Mouse (Mus musculus) E14TG2a.4 (cell line): ENCODE measurements around the gene Inpp5e.

ENCODE experiments used
- H3K27me3 ChIP-seq: 2 replicates; pipeline ENCODE4 v1.6.1; 2014; ENCODE audit warnings: low read length, control low read depth; ENCODE audit not compliant: insufficient read depth
- H3K36me3 ChIP-seq: 2 replicates; pipeline ENCODE4 v1.6.1; 2014; ENCODE audit warnings: low read length, control low read depth; ENCODE audit not compliant: insufficient read depth
- H3K4me1 ChIP-seq: replicated peaks from 2 replicates; pipeline ENCODE4 v1.6.1; 2014; ENCODE audit warnings: low read depth, low read length, control low read depth
- H3K4me3 ChIP-seq: replicated peaks from 2 replicates; pipeline ENCODE4 v1.5.1; 2014; ENCODE audit warnings: mild to moderate bottlenecking, low read length
- H3K9me3 ChIP-seq: 2 replicates; pipeline ENCODE4 v1.6.1; 2014; ENCODE audit warnings: low read length, control low read depth
- CTCF ChIP-seq: conservative IDR thresholded peaks from 2 replicates; pipeline ENCODE4 v1.5.1; 2014; ENCODE audit warnings: low read length
- NANOG ChIP-seq: IDR thresholded peaks from 2 replicates; pipeline ENCODE4 v1.6.1; 2014; ENCODE audit warnings: borderline replicate concordance, low read length, mixed read lengths
- POU5F1 ChIP-seq: IDR thresholded peaks from 2 replicates; pipeline ENCODE4 v1.6.1; 2014; ENCODE audit warnings: low read length, borderline replicate concordance

The Inpp5e gene

GRCm38 (mm10) chr2:26408515-26409356 is at the start of gene Inpp5e:
Gene Inpp5e, minus strand, starts transcription at chr2:26409203.
- peak within 1 kb of the TSS; percentile 93 for H3K4me3 ChIP-seq

GRCm38 (mm10) chr2:26458402-26459124 is 49.6 kb upstream of the Inpp5e start:
- TF ChIP-seq NANOG (0 out of 2 replicates have a peak, but pooled peaks have one; percentile 17), POU5F1 (no peak)
- Histone ChIP-seq H3K9me3 (no peaks in the 10 kb centered on the region), H3K4me3 (peak overlapping the region; percentile 79), H3K27me3 (no peaks in the 10 kb centered on the region), H3K36me3 (peaks cover 42% of the 10 kb centered on the region), H3K4me1 (peaks cover 81% of the 10 kb centered on the region)

More at GRCm38 (mm10) chr2:26408515-26409356, at the start of gene Inpp5e:
- Histone ChIP-seq H3K9me3 (no peaks in the 10 kb centered on the region), H3K4me1 (peaks cover 25% of the 10 kb centered on the region), H3K27me3 (no peaks in the 10 kb centered on the region), H3K36me3 (peaks cover 67% of the 10 kb centered on the region)
- no peak for TF ChIP-seq POU5F1
- no peak for TF ChIP-seq NANOG
- no peak for TF ChIP-seq CTCF

GRCm38 (mm10) chr2:26449121-26450060 is 40.4 kb upstream of the Inpp5e start:
- Histone ChIP-seq H3K4me1 (peaks cover 41% of the 10 kb centered on the region), H3K9me3 (no peaks in the 10 kb centered on the region), H3K27me3 (no peaks in the 10 kb centered on the region), H3K4me3 (no peak overlapping the region), H3K36me3 (peaks cover 8% of the 10 kb centered on the region; the same call in 1 of the 2 replicates)
- TF ChIP-seq NANOG (no peak), POU5F1 (no peak), CTCF (peak; percentile 75)

- Histone ChIP-seq H3K4me1 (peaks cover 57% of the 10 kb centered on the region), H3K27me3 (no peaks in the 10 kb centered on the region), H3K4me3 (0 out of 2 replicates have a peak overlapping the region, but pooled peaks have one; percentile 4), H3K9me3 (no peaks in the 10 kb centered on the region), H3K36me3 (peaks cover 8% of the 10 kb centered on the region; the same call in 1 of the 2 replicates)
- TF ChIP-seq NANOG (no peak), CTCF (no peak), POU5F1 (no peak)
Observed at GRCm38 (mm10) chr2:26447451-26447850, 38.4 kb upstream of the Inpp5e start.

GRCm38 (mm10) chr2:26446671-26447070 is 37.7 kb upstream of the Inpp5e start:
- H3K4me3 ChIP-seq: peak overlapping the region; percentile 91
- H3K27me3 ChIP-seq: no peaks in the 10 kb centered on the region
- TF ChIP-seq CTCF: no peak
- TF ChIP-seq POU5F1: no peak
- no peak for TF ChIP-seq NANOG
- no peaks in the 10 kb centered on the region for H3K9me3 ChIP-seq
- H3K36me3 ChIP-seq: peaks cover 11% of the 10 kb centered on the region
- H3K4me1 ChIP-seq: peaks cover 64% of the 10 kb centered on the region

- peak overlapping the region; percentile 91 for H3K4me3 ChIP-seq
- peaks cover 14% of the 10 kb centered on the region for H3K36me3 ChIP-seq
- peaks cover 73% of the 10 kb centered on the region for H3K4me1 ChIP-seq
- H3K9me3 ChIP-seq: no peaks in the 10 kb centered on the region
- no peak for TF ChIP-seq CTCF
- no peak for TF ChIP-seq POU5F1
- TF ChIP-seq NANOG: no peak
- H3K27me3 ChIP-seq: no peaks in the 10 kb centered on the region
Observed at GRCm38 (mm10) chr2:26445666-26446445, 36.9 kb upstream of the Inpp5e start.

- Histone ChIP-seq H3K4me1 (peaks cover 80% of the 10 kb centered on the region), H3K36me3 (peaks cover 22% of the 10 kb centered on the region), H3K9me3 (no peaks in the 10 kb centered on the region), H3K4me3 (peak within 1 kb of the TSS; percentile 96), H3K27me3 (no peaks in the 10 kb centered on the region)
- TF ChIP-seq POU5F1: no peak
- no peak for TF ChIP-seq CTCF
- TF ChIP-seq NANOG: no peak
Observed at GRCm38 (mm10) chr2:26444946-26445665, 36.1 kb upstream of the Inpp5e start, which contains the start of gene Sec16a. Gene Sec16a, minus strand, starts transcription at chr2:26445216.
